Mouse (Mus musculus) adrenal gland (tissue): ENCODE results near the gene Defb22.

Source experiments
- intact Hi-C: fragments of 180-260 bp; cut with DNase I; formaldehyde crosslinking; loops from one replicate; pipeline ENCODE4 v1.15.1; 2025
- long read RNA-seq, 2 experiments: library from polyadenylated mRNA; unstranded; transcript quantifications; one replicate each; pipeline ENCODE4 v2.0.0; 2020; ENCODE audit warnings: borderline replicate concordance in 1 of 2; ENCODE audit not compliant: insufficient replicate concordance in 1 of 2

The Defb22 gene
- long read RNA-seq, experiment 1 = 0 reads
- long read RNA-seq, experiment 2 = 0 reads

GRCm38 (mm10) chr2:152490038-152490437 lies at the start of gene Defb22:
Gene Defb22, minus strand, starts transcription at chr2:152490138.
- intact Hi-C loops = no loop called here

DNA sequence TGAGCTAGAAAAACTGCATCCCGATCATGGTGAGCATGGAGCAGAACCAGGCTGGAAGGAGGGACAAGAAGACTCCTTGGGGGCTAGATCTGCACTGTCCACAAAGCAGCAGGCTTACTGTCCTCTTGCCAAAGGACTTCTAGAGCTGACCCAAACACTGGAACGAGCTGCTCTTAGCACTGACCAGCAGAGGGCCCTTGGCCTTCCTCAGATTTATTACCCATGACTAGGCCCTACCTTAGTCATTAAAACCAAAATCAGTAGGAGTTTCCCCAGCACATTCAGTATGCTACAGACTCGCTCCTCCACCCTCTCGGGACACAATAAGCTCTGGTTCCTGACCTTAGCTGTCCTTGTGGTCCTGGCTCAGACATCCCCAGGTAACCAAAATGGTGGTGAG lies 28.0 kb upstream of the Defb22 start, which contains the start of gene Defb28:
Defb28 (plus strand) TSS at position 275 of the 400 bp plus-strand sequence.
- intact Hi-C loops = no loop called here

DNA sequence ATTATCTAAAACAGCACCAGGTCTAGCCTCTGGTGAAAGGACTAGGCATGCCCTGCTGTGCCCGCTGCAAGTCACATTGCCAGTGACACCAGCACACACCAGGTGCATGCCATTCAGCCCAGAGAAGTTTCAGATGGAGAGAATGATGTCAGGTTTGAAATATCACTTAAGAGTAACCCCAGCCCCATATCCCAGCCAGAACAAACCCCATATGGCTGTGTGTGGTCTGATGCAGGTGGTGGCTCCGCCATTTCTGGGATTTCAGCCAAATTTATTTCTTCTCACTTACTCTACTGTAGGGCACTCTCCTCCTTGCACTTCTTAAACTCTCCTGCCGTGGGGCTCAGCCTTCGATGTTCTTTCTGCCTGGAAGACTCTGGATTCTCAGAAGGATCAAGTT lies 26.1 kb upstream of the Defb22 start:
- intact Hi-C loops = no loop called here

DNA sequence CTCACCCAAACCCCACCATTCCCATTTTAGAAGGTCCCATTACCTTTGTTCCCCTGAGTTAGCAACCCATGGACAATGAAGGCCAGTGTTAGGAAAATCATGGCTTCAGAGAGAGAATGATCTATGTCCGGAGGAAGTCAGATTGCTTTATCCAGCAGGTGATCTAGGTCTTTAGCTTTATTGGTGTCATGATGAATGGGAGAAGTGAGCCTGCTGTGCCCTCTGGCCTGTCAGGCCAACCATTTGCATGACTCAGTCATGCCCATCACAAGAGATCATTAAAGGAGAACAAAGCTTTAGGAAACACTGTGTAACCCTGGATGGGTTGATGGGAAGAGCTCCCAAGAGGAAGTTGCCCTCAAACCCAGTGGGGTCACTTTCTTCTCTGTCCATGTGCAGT lies 21.7 kb upstream of the Defb22 start, which contains the start of gene Defb26:
Defb26 (minus strand) TSS at position 101 of the 400 bp plus-strand sequence.
- intact Hi-C loops = no loop called here

DNA sequence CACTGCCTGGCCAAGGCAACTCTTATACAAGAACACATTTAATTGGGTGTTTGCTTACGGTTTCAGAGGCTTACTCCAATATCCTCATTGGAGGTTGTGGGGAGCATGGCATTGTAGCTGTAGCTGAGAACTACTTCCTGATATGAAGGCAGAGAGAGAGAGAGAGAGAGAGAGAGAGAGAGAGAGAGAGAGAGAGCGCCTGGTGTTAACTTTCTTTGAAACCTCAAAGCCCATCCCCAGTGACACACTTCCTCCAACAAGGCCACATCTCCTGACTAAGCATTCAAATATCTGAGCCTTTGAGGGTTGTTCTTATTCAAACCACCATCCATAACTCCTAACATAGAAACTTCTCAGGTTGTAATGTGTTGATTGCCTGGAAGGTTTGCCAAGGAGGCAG lies 14.0 kb upstream of the Defb22 start:
- intact Hi-C loops = no loop called here

DNA sequence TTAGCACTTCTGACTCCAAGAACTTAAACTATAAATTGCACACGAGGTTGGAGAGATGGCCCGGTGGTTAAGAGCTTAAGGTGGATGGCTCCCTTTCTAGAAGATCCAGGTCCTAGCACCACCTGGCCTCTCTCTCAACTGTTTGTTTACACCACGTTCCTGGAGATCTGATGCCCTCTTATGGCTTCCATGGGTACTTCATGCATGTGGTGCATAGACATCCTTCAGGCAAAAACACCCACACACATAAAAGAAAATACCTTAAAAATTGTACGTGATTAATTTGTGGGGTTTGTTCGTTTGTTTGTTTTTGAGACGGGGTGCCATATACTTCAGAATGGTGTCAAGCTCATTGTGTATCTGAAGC lies 10.9 kb upstream of the Defb22 start:
- intact Hi-C loops = no loop called here

DNA sequence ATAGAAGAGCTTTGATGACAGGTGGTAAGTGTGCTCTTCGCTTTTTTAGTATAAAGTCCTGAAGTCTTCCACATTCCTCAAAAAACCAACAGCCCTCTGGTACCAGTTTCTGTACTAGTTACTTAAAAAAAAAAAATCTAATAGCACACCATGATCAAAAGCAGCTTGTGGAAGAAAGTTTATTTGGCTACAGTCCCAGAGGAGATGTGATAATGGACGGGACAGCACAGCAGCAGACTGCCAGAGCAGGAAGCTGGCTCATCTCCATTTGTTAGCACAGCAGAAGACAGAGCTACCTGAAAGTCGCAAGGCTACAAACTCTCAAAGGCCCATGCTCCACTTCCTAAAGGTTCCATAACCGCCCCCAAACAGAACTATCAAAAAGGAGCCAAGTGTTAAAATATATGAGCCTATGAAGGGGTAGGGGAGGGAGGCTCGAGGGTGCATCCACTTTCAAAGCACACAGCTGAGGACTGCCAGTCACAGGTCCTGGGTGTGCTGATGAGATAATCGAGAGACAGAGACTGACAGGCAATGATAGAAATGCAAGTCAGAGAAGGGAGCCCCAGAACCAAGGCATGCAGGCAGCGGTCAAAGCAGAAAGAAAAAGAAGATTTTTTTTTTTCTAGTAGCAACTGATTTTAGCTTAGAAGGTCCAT lies 10.4 kb upstream of the Defb22 start:
- intact Hi-C loops = no loop called here

DNA sequence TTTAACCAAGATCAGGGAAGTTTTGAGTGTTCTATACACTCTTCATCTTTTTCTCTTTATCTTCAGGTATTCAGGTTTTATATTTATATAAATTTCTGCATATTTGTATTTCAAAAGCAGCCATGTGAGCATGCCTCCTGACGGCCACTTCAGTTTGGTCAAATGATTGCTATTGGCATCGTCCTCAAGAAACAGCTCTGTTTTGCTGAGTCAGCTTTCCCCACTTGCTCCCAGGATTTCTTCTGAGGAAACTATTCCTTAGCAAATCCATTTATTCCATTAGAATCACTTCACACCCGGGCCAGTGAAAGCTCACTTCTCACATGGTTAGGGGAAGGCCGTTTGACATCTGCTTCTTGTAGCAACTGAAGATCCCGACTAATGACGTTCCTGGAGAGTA lies 8.1 kb upstream of the Defb22 start:
- intact Hi-C loops = no loop called here

DNA sequence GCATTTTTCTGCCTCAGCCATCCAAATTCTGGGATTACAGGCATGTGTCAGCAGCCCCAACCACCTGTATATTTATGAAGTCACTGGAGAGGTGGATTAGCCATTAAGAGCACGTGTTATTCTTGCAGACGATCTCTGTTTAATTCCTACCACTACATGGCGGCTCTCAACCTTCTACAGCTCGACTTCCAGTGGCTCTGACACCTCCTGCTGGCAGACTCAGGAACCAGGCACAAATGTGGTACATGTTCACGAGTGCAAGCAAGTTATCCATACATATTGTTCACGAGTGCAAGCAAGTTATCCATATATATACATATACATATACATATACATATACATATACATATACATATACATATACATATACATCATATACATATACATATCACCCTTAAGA lies 3.2 kb upstream of the Defb22 start:
- intact Hi-C loops = no loop called here

- intact Hi-C loops = no loop called here
Measured at GRCm38 (mm10) chr2:152487024-152487423, 2.9 kb downstream of the Defb22 start.

GRCm38 (mm10) chr2:152481726-152482125 lies 8.2 kb downstream of the Defb22 start:
- intact Hi-C loops = no loop called here

DNA sequence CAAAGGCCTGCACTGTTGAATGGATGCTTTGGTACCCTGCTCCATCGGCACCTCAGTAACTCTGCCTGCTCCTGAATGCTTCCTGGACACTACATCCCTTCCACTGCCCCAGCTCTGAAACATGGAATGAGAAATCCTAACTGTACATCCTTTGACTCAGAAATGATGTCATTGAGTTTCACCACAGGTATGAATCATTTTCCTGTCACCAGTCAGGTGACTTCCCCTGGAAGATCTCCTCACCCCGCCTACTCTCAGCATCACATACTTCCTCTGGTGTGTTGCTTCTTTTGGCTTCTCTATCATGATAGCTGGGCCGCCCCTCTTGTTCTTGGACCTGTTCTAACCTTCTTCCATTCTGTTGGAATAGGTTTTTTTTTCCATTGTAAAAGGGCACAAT lies 9.1 kb downstream of the Defb22 start:
- intact Hi-C loops = no loop called here

DNA sequence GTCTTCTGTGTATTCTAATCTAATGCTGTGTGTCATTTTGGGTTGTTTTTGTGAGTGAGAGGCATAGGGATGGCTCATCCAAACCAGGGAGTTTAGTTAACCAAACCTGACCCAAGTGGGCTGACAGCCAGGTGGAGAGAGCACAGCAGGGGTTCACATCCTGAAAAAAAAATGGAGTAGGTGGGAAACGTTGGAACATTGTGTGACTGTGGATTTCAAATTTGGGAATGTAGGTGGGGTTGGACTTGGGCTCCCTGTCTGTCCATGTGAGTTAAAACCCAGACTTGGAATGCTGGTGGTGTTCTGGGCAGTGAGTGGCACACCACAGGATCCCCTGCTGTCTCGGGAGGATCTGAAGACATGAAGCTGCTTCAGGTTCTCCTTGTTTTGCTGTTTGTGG lies 13.2 kb downstream of the Defb22 start, which contains the start of gene Defb20:
Defb20 (plus strand) TSS at position 301 of the 400 bp plus-strand sequence.
- intact Hi-C loops = no loop called here

DNA sequence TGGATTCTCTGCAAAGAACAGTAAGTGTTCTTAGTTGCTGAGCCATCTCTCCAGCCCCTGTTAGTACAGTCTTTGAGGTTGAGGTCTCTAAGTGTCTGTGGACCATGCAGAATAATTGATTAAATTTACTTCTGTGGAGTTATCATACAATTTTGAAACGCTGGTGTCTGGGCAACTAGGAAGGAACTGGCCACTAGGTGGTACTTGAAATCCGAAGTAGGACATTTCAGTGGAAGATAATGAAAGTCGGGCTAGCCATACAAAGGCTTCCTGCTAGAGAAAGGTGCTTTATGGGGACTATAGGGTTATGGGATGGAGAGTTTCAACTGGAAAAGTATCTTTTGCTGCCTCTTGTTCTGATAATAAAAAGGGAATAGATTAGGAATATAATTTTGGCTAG lies 17.5 kb downstream of the Defb22 start:
- intact Hi-C loops = loop anchor here (5.0 kb wide), 1 partner anchor 70 kb away; the partner anchor contains the start of gene Defb29

DNA sequence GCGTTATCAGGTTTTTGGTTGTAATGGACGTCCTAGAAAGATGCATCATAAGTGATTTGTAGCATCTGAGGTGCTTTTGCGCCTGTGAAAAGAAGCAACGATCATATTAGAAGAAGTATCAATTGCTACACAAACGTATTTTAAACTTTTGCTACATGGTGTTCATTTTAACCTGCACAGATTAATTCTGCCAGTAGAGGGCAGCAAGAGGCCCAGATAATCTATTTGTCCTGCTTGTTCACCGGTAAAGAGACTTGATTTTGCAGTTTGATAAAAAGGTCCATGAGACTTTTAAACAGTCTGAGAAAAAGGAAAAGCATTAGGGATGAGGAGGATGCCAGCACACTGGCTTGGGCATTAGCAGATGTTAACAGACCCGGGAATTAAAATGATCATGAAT lies 19.0 kb downstream of the Defb22 start:
- intact Hi-C loops = loop anchor here (5.0 kb wide), 1 partner anchor 71 kb away; the partner anchor contains the start of gene Defb29

GRCm38 (mm10) chr2:152464570-152465150 lies 25.3 kb downstream of the Defb22 start, which contains the start of gene Defb23:
Gene Defb23, minus strand, starts transcription at chr2:152464620.
- intact Hi-C loops = no loop called here

- intact Hi-C loops = no loop called here
Measured at GRCm38 (mm10) chr2:152459241-152459640, 30.7 kb downstream of the Defb22 start.

DNA sequence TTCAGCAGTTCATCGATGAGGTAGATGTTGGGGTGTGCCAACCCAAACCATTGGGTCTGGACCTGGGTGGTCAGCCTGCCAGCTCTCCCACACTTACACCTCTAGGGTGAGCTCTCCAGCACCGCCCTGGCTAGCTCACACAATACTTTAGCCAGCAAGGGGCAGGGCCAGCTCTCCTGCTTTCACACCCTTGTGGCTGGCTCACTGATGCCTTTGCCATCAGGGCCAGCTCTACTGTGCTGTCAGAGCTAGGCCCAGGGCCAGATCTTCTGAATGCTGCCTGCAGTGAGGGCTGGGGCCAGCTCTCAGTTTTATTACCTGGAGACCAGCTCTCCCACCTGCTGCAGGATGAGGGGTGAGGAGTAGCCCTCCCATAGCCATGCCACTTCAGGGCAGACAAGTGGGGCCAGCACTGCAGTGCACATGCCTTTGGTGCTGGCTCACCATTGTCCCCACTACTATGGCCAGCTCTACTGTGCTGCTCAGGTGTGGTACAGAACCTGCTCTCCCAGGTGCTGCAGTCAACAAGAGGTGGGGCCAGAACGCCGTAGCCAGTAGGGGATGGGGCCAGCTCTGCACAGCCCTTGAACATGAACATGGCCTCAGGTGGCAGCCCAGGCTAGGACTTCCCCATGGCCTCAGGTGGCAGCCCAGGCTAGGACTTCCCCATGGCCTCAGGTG lies 37.7 kb downstream of the Defb22 start:
- intact Hi-C loops = loop anchor here (5.0 kb wide), 1 partner anchor 90 kb away; the partner anchor contains the start of gene Defb29

DNA sequence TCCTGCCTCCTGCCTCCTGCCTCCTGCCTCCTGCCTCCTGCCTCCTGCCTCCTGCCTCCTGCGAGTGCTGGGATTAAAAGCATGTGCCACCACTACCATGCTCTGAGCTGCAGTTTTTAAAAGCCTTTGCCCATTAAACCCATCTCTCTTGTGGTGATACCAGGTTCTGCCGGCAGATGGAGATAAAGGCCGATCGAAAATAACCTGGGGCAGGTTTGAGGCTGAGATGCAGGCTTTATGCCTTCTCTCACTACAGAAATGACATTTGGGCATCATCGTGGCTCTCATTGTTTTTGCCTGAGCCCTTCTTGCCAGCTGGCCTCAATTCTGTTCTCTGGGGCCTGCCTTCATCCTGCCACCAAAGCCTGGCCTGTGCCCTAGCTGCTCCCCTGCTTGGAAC lies 39.7 kb downstream of the Defb22 start:
- intact Hi-C loops = loop anchor here (5.0 kb wide), 1 partner anchor 92 kb away; the partner anchor contains the start of gene Defb29

- intact Hi-C loops = no loop called here
Measured at GRCm38 (mm10) chr2:152447461-152447860, 42.5 kb downstream of the Defb22 start.

DNA sequence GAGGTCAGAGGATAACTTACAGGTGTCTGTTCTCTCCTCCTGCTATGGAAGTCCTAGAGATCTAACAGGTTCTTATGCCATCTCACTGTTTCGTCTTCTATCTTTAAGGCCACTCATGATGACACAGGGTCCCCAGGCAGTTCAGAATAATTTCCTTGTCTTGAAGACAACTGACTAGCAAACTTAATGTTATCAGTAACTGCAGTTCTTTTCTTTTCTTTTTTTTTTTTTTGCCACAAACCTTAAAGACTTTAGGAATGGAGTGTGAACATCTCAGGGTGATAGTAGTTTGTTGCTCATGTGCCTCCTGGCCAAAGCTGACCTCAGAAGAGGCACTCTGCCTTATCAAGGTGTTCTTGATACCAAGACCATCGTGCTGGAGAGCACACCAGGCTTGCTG lies 43.3 kb downstream of the Defb22 start:
- intact Hi-C loops = no loop called here

GRCm38 (mm10) chr2:152443281-152443680 lies 46.7 kb downstream of the Defb22 start:
- intact Hi-C loops = no loop called here
